Mouse (Mus musculus) midbrain, embryonic 16.5 days (tissue): ENCODE data around the gene Gstt1. TPM values are rescaled to one million over a fixed set of nuclear protein-coding genes. Genes with fewer than 3 reads are reported as not detected.
"Not testable (repeated sequence)": the region's sequence is repeated elsewhere in the genome, so short reads cannot be mapped to it uniquely, and the experiment has no call there.

Experiments used
- ATAC-seq: fragments of 200-750 bp; cut with Nextera tagmentation; 2 replicates; pipeline ENCODE4 v1.8.0; 2017; ENCODE audit warnings: moderate TSS enrichment
- H3K27ac ChIP-seq: fragments of 300-500 bp; sonication (generic); 2 replicates; pipeline ENCODE4 v1.5.1; 2014; ENCODE audit warnings: mild to moderate bottlenecking, low read length, mixed read lengths
- H3K27me3 ChIP-seq: fragments of 300-500 bp; sonication (generic); 2 replicates; pipeline ENCODE4 v1.6.1; 2014; ENCODE audit warnings: low read depth, low read length, mixed read lengths; ENCODE audit not compliant: control insufficient read depth, insufficient read depth
- H3K36me3 ChIP-seq: fragments of 300-500 bp; sonication (generic); 2 replicates; pipeline ENCODE4 v1.6.1; 2014; ENCODE audit warnings: mild to moderate bottlenecking, low read length, moderate library complexity, mixed read lengths; ENCODE audit not compliant: control insufficient read depth, insufficient read depth
- H3K4me1 ChIP-seq: fragments of 300-500 bp; sonication (generic); 2 replicates; pipeline ENCODE4 v1.6.1; 2014; ENCODE audit warnings: mild to moderate bottlenecking, low read length, mixed read lengths; ENCODE audit not compliant: control insufficient read depth, insufficient read depth
- H3K4me2 ChIP-seq: fragments of 300-500 bp; sonication (generic); 2 replicates; pipeline ENCODE4 v1.6.1; 2014; ENCODE audit warnings: mild to moderate bottlenecking, low read length, mixed read lengths
- H3K4me3 ChIP-seq: fragments of 300-500 bp; sonication (generic); 2 replicates; pipeline ENCODE4 v1.5.1; 2014; ENCODE audit warnings: low read depth, mild to moderate bottlenecking, low read length, moderate library complexity, mixed read lengths
- H3K9ac ChIP-seq: fragments of 300-500 bp; sonication (generic); 2 replicates; pipeline ENCODE4 v1.6.1; 2014; ENCODE audit warnings: low read depth, low read length, mixed read lengths
- H3K9me3 ChIP-seq: fragments of 300-500 bp; sonication (generic); replicated peaks from 2 replicates; pipeline ENCODE4 v1.6.1; 2014; ENCODE audit warnings: mild to moderate bottlenecking, low read length, mixed read lengths; ENCODE audit not compliant: control insufficient read depth, poor library complexity, severe bottlenecking
- WGBS: fragments of 180-500 bp; shearing (Covaris S2); extraction: QIAGEN DNeasy Blood & Tissue Kit; methylation state at CpG from one replicate; pipeline ENCODE4 v1.1.7; 2014; 5-methylcytosine and 5-hydroxymethylcytosine counted together
- polyA plus RNA-seq: library from polyadenylated mRNA; unstranded; fragments of >200 nt; fragmentation: Nextera tagmentation; extraction: Ambion mirVana; gene quantifications from 2 replicates; pipeline ENCODE4 v1.2.1, GENCODE M21; 2015

Gene Gstt1
- polyA plus RNA-seq = 18.7 and 20.3 TPM in 2 replicates

DNA sequence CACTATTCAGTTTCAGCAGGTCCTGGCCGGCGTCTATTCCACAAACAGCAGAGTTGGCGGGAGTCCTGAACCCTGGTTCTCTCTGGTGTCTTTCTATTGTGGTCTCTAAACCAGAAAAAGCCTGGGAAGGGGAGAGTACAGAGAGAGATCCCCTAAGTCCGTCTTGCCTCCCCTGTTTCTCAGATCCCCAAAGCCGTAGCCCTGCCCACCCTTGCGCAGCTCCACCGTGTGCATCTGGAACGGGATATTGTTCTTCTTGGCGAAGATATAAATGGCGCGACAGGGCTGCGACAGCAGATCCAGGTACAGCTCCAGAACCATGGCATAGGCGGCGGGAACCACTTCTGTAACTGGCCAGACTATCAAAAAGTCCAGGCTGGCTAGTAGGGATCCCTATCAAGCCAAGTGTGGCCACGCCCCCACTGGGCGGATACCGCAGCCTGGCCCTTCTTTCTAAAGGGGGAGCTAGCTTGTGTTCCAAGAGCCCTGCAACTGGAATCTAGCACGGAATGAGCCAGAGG lies at the start of gene Gstt1:
TSS of gene Gstt1 (minus strand) at position 409 of the 521 bp plus-strand sequence.
- Histone ChIP-seq H3K9me3 (no peaks in the 10 kb centered on the region), H3K36me3 (no peaks in the 10 kb centered on the region), H3K27ac (0 out of 2 replicates have a peak within 1 kb of the TSS, but pooled peaks have one; percentile 9), H3K4me1 (peaks cover 5% of the 10 kb centered on the region), H3K27me3 (no peaks in the 10 kb centered on the region), H3K4me2 (peak within 1 kb of the TSS; percentile 59), H3K9ac (peak within 1 kb of the TSS; percentile 10), H3K4me3 (peak within 1 kb of the TSS; percentile 41)
- WGBS = 3% methylated on average over 18 of the region's 18 CpGs
- ATAC-seq = peak; percentile 55

- H3K9me3 ChIP-seq = no peaks in the 10 kb centered on the region
- WGBS = 81% methylated on average over 6 of the region's 6 CpGs
Observed at GRCm38 (mm10) chr10:75845306-75845930, 47.0 kb upstream of the Gstt1 start.

DNA sequence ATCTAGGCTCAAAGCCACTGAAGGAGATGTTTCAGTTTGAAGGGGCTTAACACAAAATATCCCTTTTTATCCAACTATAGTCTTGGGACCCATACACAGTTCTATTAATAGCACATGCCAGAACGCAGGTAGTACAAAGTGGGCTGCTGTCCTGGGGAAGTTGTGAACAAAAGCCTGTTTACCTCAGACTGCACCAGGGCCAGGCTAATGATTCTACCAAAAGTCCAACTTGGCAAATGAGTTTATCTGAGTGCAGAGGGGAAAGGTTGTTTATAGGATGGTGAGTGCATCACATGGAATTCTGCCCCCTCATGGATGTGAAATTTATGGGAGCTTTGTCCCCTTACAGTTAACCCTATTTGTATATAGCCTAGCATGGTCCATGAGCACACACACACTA lies 46.4 kb upstream of the Gstt1 start:
- Histone ChIP-seq H3K4me2 (no peak overlapping the region), H3K36me3 (no peaks in the 10 kb centered on the region), H3K27ac (no peak overlapping the region), H3K9me3 (no peaks in the 10 kb centered on the region), H3K4me3 (no peak overlapping the region), H3K27me3 (no peaks in the 10 kb centered on the region; the same call in 1 of the 2 replicates), H3K4me1 (no peaks in the 10 kb centered on the region), H3K9ac (no peak overlapping the region)
- ATAC-seq = no peak
- 34% methylated on average over 1 of the region's 1 CpGs for WGBS

More at GRCm38 (mm10) chr10:75845306-75845930, 47.0 kb upstream of the Gstt1 start:
- Histone ChIP-seq H3K36me3 (no peaks in the 10 kb centered on the region), H3K9ac (no peak overlapping the region), H3K4me3 (no peak overlapping the region), H3K27ac (no peak overlapping the region), H3K4me1 (no peaks in the 10 kb centered on the region), H3K4me2 (no peak overlapping the region), H3K27me3 (no peaks in the 10 kb centered on the region; the same call in 1 of the 2 replicates)
- ATAC-seq = no peak

- not testable (repeated sequence) for H3K9ac ChIP-seq, H3K4me3 ChIP-seq, H3K4me1 ChIP-seq, H3K36me3 ChIP-seq, H3K4me2 ChIP-seq, ATAC-seq, H3K27me3 ChIP-seq, H3K9me3 ChIP-seq, H3K27ac ChIP-seq
- 83% methylated on average over 6 of the region's 6 CpGs for WGBS
Observed at GRCm38 (mm10) chr10:75843898-75844297, 45.5 kb upstream of the Gstt1 start.

GRCm38 (mm10) chr10:75839092-75839491 lies 40.7 kb upstream of the Gstt1 start:
- Histone ChIP-seq H3K4me3 (no peak overlapping the region), H3K9ac (no peak overlapping the region), H3K9me3 (no peaks in the 10 kb centered on the region), H3K27me3 (peaks cover 6% of the 10 kb centered on the region; the same call in 1 of the 2 replicates), H3K36me3 (no peaks in the 10 kb centered on the region), H3K27ac (no peak overlapping the region), H3K4me1 (peaks cover 17% of the 10 kb centered on the region), H3K4me2 (no peak overlapping the region)
- WGBS = 80% methylated on average over 10 of the region's 10 CpGs
- no peak for ATAC-seq

DNA sequence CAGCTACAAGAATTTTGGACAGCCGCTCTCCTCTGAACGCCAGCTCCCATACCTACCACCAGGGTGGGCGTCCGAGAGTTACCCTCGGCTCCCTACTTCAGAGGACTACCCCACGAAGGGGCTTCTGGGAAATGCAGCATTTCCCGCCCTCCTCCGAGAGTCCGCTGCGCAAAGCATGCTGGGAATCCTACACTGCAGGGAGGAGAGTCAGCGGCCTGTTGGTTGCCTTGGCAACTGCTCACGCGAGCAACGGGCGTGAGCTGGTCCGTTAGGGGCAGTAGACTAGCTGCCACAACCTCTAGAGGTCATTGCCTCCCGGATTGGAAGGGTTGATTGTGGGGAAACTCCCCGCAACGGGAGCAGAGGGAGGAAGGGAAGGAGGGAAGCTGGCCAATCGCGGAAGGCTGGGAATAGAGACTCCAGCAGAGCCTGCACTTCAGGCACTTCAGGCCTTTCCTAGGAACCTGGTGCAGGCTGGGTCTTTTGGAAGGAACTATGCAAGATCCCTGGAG lies 38.9 kb upstream of the Gstt1 start, which contains the start of gene Gstt2:
TSS of gene Gstt2 (minus strand) at position 177 of the 512 bp plus-strand sequence.
- Histone ChIP-seq H3K9me3 (no peaks in the 10 kb centered on the region), H3K27me3 (peaks cover 10% of the 10 kb centered on the region), H3K36me3 (no peaks in the 10 kb centered on the region), H3K4me2 (peak within 1 kb of the TSS; percentile 63), H3K27ac (peak within 1 kb of the TSS; percentile 84), H3K4me1 (peaks cover 17% of the 10 kb centered on the region), H3K4me3 (peak within 1 kb of the TSS; percentile 49), H3K9ac (peak within 1 kb of the TSS; percentile 64)
- peak; percentile 89 for ATAC-seq
- WGBS = under 1% methylated on average over 21 of the region's 21 CpGs

- H3K36me3 ChIP-seq = no peaks in the 10 kb centered on the region
Observed at GRCm38 (mm10) chr10:75835761-75836531, 37.6 kb upstream of the Gstt1 start.

GRCm38 (mm10) chr10:75835307-75835706 lies 36.9 kb upstream of the Gstt1 start:
- Histone ChIP-seq H3K9ac (peak overlapping the region; percentile 44; the same call in 1 of the 2 replicates), H3K9me3 (no peaks in the 10 kb centered on the region), H3K27ac (no peak overlapping the region), H3K36me3 (no peaks in the 10 kb centered on the region), H3K4me3 (peak overlapping the region; percentile 22), H3K4me1 (peaks cover 17% of the 10 kb centered on the region), H3K27me3 (peaks cover 10% of the 10 kb centered on the region), H3K4me2 (peak overlapping the region; percentile 62)
- no peak for ATAC-seq
- WGBS = 2% methylated on average over 10 of the region's 10 CpGs

More at GRCm38 (mm10) chr10:75835761-75836531, 37.6 kb upstream of the Gstt1 start:
- Histone ChIP-seq H3K4me1 (peaks cover 17% of the 10 kb centered on the region), H3K27me3 (peaks cover 10% of the 10 kb centered on the region), H3K4me3 (peak overlapping the region; percentile 22; the same call in 1 of the 2 replicates), H3K9me3 (no peaks in the 10 kb centered on the region), H3K4me2 (peak overlapping the region; percentile 62), H3K27ac (no peak overlapping the region), H3K9ac (no peak overlapping the region)
- ATAC-seq = no peak
- WGBS = 19% methylated on average over 9 of the region's 10 CpGs
